Mouse (Mus musculus) frontal cortex, postnatal 14 days (tissue): Measurements from ENCODE around the gene Gm20671.
A peak's percentile ranks its signal among the peaks of the same experiment; 100 is the strongest.
"Not testable (repeated sequence)": the region's sequence is repeated elsewhere in the genome, so short reads cannot be mapped to it uniquely, and the experiment has no call there.

Experiments used
- DNase-seq, 2 experiments: peaks; one replicate each; pipeline ENCODE4 v3.0.0; 2022; ENCODE audit warnings: low spot score in 2 of 2

The Gm20671 gene

DNA sequence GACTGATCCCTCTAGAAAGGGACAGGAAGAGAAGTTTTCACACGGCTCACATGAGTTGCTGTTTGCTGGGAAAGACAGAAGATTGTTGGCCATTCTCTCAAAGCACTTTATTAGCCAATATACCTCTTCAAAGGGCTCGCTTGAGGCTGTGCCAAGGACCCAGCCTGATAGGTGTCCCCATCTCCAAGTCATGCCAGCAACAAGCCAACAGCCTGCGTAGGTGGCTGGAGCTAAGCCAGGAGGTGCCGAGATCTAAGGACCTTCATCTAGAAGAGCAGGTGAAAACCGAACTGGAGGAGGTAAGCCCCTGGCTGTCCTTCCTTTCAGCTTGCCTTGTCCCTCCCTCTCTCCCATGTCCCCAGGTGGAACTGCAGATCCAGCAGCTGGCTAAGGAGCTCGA lies 91.1 kb downstream of the Gm20671 start:
- DNase-seq: no peak

DNA sequence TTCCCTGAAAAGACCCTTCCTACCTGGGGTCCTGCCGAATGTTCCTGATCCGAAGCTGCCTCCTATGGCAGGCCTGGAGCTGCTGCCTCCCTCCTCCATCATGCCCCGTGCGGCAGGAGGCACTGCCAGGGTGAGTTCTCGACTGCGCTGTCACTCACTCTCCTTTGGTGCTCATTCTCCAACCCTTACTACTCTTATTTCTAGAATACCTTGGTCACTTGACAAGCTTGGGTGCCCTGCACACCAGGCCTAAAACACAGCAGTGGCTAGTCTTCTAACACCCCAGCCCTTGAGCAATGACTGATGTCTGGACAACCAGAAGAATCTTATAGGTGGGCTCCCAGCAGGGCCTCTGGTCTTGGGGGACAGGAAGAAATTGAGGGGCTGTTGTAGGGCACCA lies 93.0 kb downstream of the Gm20671 start:
- DNase-seq: not testable (repeated sequence)

DNA sequence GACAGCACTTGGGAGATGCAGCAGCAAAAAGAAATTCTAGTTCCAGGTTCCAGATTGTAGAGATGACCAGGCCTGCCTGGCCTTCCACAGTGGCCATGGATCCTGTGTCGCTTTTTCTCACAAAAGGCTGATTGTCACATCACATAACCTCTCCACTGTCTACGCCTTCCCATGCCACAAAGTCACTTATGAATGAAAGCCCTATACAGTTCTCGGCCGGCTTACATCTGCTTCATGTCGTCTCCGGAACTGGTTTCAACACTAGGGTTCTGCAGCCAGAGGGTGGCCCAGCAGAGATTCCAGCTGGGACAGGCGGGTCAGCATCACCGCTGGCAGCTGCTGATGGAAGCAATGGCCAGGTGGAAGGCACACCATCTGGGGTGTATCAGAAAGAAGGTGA lies 98.1 kb downstream of the Gm20671 start:
- no peak for DNase-seq

DNA sequence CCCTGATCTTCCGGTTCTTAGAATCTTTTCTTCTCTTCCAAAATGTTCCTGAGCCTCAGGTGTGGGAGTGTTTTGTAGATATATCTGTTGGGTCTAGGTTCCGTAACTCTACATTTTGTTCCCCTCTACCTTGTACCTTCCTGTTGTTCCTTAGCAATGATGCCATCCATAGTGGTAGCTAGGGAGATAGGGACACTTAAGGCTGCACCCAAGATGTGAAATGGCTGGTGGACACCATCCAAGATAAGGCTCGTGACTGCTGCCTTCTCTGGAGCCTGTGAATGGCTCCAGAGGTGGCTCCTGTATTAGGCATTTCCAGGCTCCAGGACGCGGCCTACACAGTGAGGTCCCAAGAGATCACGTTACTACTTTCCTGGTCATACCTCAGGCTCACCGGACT lies 98.6 kb downstream of the Gm20671 start:
- no peak for DNase-seq

DNA sequence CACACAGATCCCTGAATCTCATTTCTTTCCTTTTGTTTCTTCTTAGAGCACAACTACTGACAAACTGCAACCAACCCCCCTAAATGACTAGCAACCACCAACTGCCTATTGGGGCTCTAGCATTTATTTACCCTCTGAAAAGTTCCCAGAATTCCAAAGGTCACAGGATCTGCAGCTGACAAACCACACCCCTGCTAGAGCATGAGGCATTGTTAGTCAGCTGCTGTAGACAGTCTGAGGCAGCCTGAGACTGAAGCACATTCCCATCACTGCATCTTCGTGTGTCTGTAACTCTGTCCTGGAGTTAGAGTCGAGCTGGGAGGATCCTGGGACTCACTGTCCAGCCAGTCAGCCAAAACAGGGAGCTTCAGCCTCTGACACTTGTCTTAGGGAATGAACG lies 101.5 kb downstream of the Gm20671 start:
- peak in 1 of 2 experiments; percentile 2 for DNase-seq

DNA sequence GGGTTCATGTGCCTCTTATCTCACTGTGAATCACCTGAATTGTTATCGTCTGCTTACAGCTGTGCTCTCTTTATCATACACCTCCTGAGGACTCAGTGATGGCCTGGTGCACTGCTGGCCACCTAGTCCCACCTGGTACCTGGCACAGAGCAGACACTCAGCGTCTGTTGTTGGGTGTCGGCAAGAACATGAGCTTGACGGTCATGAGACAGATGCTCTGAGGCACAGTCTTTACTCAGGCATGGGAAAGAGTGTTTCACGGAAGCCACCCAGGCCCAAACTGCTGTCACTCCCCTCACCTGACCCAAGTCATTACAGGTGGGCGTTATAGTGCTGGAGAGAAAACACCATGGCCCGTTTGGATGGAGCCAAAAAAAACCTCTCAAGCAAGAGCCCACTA lies 102.9 kb downstream of the Gm20671 start:
- DNase-seq: no peak

DNA sequence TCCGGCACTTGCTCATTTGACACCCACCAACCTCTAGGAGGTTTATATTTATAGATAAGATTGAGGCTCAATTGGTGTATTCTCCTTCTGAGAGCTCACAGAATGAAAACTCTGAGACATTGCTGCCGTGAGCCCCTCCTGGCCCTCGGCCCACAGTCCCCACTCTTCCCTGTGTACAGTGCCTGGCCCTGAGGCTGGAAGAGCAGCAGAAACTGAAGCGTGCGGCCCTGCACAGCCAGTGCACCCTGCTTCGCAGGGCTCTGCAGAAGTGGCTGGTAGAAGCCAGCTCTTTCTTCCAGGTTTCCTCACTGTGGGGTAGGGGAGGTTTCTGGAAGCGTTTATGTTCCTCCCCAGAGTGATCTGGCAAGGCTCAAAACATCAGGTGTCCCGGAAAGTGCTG lies 104.2 kb downstream of the Gm20671 start:
- DNase-seq: not testable (repeated sequence)

DNA sequence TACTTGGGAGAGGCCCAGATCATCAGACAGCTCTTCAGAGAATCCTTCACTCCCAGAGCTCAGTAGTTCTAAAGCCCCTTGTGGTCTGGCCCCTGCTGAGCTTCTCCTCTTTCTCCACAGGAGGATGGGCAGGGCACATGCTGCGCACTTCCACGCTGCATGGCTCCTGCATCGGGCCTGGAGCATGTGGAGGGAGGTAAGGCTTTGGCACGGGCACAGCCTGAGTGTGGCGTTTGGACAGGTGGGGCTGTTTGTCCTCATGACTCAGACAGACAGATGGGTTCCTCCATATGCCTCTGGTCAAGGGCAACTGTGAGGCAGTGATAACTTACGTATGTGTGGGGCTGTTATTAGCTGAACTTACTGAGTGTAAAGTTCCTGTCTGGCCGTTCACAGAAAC lies 104.6 kb downstream of the Gm20671 start:
- no peak for DNase-seq

DNA sequence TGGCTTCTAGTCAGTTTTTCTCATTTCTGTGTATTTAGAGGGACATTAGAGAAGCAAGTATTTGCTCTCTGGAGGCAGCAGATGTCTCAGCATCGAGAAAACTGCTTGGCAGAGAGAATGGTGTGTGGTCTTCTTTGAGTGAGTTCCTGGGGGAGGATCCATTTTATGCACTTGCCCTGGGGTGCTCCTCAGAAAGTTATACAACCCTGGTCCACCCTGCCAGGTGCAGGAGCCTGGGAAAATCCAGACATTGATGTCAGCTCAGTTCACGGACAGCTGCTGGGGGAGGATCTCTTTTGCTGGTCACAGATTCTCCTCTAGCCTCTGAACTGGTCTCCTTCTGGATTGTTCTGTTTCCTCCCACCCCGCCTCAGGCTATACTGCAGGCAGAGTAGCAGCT lies 105.6 kb downstream of the Gm20671 start:
- DNase-seq: no peak

DNA sequence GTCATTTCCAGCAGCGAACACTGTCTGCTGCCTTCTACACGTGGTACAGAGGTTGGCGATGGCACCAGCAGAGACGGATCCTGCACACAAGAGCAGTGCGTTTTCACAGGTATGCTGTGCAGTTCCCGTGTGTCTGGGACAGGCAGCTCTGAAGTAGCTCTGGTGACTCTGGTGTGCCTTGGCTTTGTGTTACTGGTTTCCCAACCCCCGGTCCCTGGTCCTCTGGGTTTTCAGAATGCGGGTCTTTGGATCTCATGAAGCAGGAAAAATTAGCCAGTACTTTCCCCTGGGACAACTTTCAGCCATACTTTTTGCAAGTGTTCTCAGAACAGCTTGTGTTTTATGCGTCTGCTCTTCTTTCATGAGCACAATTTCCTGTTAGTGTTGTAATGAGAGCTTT lies 106.5 kb downstream of the Gm20671 start:
- no peak for DNase-seq

DNA sequence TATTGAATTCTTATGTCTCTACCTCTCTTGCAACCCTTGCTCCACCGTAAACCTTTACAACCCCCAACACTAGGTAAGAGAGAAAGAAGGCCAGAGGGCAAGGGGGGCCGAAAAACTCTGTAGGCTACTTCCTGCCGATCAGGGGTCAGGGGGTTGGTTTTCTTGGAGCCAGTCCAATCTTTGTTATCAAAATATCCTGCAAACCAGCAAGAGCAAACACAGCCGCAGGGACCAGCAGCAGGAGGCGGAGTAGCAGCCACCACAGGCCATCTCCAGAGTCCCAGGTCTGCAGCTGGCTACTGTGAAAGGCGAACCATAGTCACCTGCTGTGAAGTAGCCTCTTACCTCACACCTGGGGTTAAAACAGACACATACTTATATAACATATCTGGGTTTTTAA lies 108.0 kb downstream of the Gm20671 start:
- no peak for DNase-seq

DNA sequence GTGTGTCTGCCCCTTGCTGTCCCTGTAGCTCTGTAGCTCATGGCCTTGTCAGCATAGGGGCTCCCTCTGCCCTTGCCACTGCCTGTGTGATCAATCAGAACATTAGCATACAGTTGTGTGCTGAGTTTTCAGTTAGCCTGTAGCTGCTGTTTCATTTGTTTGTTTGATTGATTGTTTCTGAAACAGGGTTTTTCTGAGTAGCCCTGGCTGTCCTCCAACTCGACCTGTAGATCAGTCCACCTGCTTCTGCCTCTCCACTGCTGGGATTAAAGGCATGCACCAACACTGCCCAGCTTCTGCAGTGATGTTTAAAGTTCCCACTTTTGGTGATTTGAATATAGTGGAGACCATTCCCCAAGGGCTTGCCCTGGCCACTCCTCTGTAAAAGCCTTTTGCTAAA lies 109.2 kb downstream of the Gm20671 start:
- DNase-seq: no peak

DNA sequence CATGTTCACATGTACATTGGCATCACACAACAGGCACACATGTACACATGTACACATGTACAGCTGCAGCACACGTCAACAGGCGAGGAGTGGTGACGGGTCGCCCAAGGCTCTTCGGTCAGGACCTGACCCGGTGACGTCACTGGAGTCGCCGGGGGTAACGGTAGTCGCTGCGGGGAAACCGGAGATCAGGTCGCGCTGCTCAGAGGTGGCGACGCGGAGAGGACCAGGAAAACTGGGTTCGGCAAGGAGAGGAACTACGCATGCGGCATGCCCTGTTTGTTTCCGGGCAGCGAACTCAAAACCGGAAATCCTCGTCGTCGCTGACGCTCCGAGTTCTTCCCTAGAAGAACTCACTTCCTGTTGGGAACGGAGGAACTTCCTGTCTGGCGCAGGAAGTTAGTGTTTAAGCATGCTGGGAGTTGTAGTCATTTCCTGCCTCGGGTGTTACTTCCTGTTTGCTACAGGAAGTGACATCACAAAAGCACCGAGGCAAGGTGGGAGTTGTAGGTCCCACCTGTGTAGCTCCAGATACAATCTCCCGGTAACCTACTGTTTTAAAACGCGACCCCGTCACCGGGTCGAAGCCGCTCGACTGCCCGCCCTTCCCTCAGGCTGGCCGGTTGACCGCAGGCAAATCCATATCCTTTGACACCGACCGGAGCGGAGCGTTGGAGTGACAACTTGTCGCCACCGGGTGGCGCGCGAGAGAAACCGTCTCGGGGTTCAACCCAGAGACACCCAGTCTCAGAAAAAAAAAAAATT lies 113.0 kb downstream of the Gm20671 start:
- DNase-seq: peak; percentile 87 to 88

DNA sequence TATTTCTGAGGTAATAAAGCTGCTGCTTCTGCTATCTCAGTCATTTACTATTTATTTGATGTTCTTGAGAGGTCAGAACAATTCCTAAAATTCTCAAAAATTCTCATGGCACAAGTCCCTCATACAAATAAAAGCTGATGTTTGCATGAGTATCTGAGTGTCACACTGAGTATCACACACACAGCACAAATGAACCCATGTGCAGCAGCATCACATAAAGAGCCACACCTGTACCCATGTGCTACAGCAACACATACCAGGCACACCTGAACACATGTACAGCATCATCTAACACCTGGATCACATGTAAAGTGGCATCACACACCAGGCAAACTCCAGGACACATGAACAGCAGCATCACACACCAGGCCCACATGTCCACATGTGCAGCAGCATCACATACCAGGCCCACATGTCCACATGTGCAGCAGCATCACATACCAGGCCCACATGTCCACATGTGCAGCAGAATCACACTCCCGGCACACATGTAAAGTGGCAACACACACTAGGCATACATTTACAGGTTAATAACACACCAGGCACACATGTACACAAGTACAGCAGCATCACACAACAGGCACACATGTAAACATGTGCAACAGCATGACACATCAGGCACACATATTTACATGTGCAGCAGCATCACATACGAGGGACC lies 113.7 kb downstream of the Gm20671 start:
- DNase-seq: no peak

DNA sequence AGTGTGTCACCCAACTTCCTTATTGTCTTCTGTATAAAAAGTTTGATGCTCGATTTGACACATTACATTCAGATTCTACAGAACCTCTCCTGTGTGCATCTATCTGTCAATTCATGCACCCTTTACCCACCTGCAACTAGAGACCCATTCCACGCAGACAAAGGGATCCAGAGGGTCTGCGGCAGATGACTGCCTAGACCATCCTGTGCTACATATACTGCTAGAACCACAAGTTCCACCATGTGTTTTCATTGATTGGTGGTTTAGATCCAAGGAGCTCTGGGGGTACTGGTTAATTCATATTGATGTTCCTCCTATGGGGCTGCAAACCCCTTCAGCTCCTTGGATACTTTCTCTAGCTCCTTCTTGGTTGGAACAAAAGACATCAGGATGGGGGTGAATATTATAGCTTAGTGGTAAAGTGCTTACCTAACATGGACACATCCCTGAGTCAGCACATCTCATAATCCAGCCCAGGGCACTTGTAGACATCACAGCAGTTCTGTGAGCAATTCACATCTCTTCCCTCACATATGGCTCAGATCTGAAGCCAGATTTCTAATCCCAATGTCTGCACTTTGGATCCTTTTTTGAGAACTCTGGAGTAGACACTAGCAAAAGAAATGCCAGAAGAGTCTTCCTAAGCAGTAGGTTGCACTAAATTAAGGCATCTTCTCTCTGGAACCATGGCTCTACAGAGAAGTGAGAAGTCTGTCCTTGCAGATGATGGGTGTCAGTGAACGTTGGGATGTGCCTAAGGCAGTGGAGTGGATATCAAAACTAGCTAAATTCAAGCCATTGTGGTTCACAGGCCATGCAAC lies 114.5 kb downstream of the Gm20671 start:
- no peak for DNase-seq

DNA sequence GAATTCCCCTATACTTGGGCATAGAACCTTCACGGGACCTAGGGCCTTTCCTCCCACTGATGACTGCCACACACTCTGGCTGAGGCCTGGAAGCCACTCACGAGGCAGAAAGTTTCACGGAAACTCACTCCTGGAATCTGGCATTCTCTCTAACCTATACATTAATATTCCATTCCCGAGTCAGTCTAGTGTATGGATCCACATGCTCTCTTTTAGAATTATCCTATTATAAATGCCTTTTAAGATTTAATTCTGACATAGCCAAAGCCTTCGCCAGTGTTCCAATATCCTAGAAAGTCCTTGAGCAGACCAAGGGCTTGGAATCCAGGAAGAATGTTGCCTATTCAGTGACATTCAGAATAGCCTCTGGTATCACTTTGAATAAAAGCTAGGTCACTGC lies 115.4 kb downstream of the Gm20671 start:
- no peak for DNase-seq

DNA sequence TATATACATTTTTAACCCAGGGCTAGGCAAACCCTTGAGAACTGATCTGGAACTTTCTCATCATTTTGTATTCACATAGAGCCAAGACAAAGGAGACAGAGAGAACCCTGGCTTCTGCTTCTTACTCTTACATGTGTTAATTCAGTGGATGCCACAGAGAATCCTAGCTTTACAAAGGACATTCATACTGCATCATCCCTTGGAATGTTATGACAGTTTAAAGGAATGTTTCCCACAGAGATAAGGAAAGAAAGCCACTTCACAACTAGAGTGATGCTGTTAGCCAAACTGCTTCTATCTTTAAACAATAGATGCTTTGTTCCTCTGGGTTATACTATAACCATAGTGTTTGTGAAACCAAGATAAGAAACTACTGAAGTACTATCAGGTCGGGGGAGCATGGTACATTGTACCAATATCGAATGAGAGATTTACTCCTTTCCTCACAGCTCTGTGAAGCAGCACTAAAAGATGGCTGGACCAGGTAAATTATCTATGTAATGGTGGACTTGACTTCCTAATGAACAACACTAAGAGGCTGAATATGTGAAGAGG lies 120.6 kb downstream of the Gm20671 start:
- DNase-seq: no peak

DNA sequence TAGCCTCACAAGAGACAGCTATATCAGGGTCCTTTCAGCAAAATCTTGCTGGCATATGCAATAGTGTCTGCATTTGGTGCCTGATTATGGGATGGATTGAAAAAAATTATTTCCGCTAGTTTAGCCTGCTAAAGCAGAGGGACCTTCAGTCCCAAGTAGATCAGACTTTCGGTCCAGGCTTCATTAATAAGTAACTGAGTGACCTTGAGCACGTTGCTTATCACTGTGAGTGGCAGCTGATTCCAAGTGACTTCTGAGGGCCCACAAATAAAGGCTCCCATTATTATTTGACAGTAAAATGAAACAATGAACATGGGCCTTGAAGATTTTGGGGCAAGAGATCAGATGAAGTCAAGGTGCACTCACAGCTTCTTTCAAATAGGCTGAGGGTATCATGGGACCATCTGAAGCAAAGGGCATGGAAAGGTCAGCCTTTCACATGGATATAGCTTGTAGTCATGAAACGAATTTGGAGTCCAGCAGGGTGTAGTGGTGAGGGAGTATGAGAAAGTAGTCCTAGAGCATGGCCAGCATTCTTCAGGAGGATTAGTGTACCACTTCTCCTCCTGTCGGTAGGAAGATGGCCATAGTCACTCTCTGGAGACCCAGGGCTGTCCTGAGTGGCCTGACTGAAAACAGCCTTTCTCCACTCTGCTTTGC lies 129.6 kb downstream of the Gm20671 start:
- no peak for DNase-seq

DNA sequence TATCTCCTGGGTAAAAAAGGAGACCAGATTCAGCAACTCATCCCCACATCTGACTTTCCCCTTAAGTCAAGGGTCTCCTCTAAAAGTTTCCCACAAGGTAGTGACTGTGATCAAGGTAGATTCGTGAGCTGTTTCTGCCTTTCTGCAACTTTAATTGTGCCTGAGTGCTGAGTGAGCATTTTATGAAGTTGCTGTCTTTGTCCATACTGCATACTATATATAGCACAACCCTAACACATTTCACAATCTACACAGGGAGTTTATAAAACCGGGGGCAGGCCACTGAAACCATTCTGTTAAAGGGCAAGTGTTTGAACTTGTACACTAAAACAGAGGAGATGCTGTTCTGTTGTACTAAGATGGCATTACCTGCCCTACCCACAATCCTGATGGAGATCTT lies 133.5 kb downstream of the Gm20671 start:
- DNase-seq: no peak
